Mouse (Mus musculus): Measurements from ENCODE around the gene Trmt2b.
"Not testable (repeated sequence)": the region's sequence is repeated elsewhere in the genome, so short reads cannot be mapped to it uniquely, and the experiment has no call there.

The Trmt2b gene

GRCm38 (mm10) chrX:134276275-134277160, at the start of gene Trmt2b:
Gene Trmt2b, minus strand, starts transcription at chrX:134276984.
- in situ Hi-C loops (cut with MboI, MseI), result no loop called here

GRCm38 (mm10) chrX:134319153-134319932, 42.6 kb upstream of the Trmt2b start:
- in situ Hi-C loops (cut with MboI, MseI), result no loop called here

GRCm38 (mm10) chrX:134311193-134311592, 34.4 kb upstream of the Trmt2b start:
- in situ Hi-C loops (cut with MboI, MseI), result not testable (repeated sequence)

GRCm38 (mm10) chrX:134308275-134308634, 31.5 kb upstream of the Trmt2b start:
- in situ Hi-C loops (cut with MboI, MseI), result no loop called here

- in situ Hi-C loops (cut with MboI, MseI), result no loop called here
Observed at GRCm38 (mm10) chrX:134307534-134308274, 30.9 kb upstream of the Trmt2b start, which contains the start of gene Cenpi. Gene Cenpi, plus strand, starts transcription at chrX:134308084.

- in situ Hi-C loops (cut with MboI, MseI), result no loop called here
Observed at GRCm38 (mm10) chrX:134303287-134303686, 26.5 kb upstream of the Trmt2b start.

GRCm38 (mm10) chrX:134300219-134300618, 23.4 kb upstream of the Trmt2b start:
- in situ Hi-C loops (cut with MboI, MseI), result no loop called here

- in situ Hi-C loops (cut with MboI, MseI), result no loop called here
Observed at GRCm38 (mm10) chrX:134297195-134297594, 20.4 kb upstream of the Trmt2b start.

GRCm38 (mm10) chrX:134296737-134297136, 20.0 kb upstream of the Trmt2b start:
- in situ Hi-C loops (cut with MboI, MseI), result no loop called here

GRCm38 (mm10) chrX:134296301-134296700, 19.5 kb upstream of the Trmt2b start:
- in situ Hi-C loops (cut with MboI, MseI), result no loop called here

GRCm38 (mm10) chrX:134287305-134287704, 10.5 kb upstream of the Trmt2b start:
- in situ Hi-C loops (cut with MboI, MseI), result no loop called here

GRCm38 (mm10) chrX:134285791-134286190, 9.0 kb upstream of the Trmt2b start:
- in situ Hi-C loops (cut with MboI, MseI), result no loop called here

- in situ Hi-C loops (cut with MboI, MseI), result no loop called here
Observed at GRCm38 (mm10) chrX:134285102-134285501, 8.3 kb upstream of the Trmt2b start.

- in situ Hi-C loops (cut with MboI, MseI), result no loop called here
Observed at GRCm38 (mm10) chrX:134280531-134280930, 3.7 kb upstream of the Trmt2b start.

GRCm38 (mm10) chrX:134275715-134276114, 1.1 kb downstream of the Trmt2b start:
- in situ Hi-C loops (cut with MboI, MseI), result no loop called here

GRCm38 (mm10) chrX:134262129-134262528, 14.7 kb downstream of the Trmt2b start:
- in situ Hi-C loops (cut with MboI, MseI), result no loop called here

GRCm38 (mm10) chrX:134261191-134261590, 15.6 kb downstream of the Trmt2b start:
- in situ Hi-C loops (cut with MboI, MseI), result no loop called here

GRCm38 (mm10) chrX:134248202-134248601, 28.6 kb downstream of the Trmt2b start:
- in situ Hi-C loops (cut with MboI, MseI), result no loop called here

GRCm38 (mm10) chrX:134245946-134246345, 30.8 kb downstream of the Trmt2b start:
- in situ Hi-C loops (cut with MboI, MseI), result no loop called here

GRCm38 (mm10) chrX:134238266-134238665, 38.5 kb downstream of the Trmt2b start:
- in situ Hi-C loops (cut with MboI, MseI), result no loop called here

GRCm38 (mm10) chrX:134233048-134233447, 43.7 kb downstream of the Trmt2b start:
- in situ Hi-C loops (cut with MboI, MseI), result no loop called here

GRCm38 (mm10) chrX:134221856-134222255, 54.9 kb downstream of the Trmt2b start, which contains the start of gene Nox1:
Gene Nox1, minus strand, starts transcription at chrX:134221956.
- in situ Hi-C loops (cut with MboI, MseI), result no loop called here
